Mouse (Mus musculus) cerebellum, postnatal 36 days (tissue): Measurements from ENCODE around the gene Polr2j.
"Not testable (repeated sequence)": the region's sequence is repeated elsewhere in the genome, so short reads cannot be mapped to it uniquely, and the experiment has no call there.

Source experiments
- DNase-seq, 2 experiments: peaks; one replicate each; pipeline ENCODE4 v3.0.0; 2021 to 2022; ENCODE audit warnings: mixed read lengths in 2 of 2

The Polr2j gene

GRCm38 (mm10) chr5:136108486-136108885 lies 7.9 kb upstream of the Polr2j start:
- DNase-seq = no peak

DNA sequence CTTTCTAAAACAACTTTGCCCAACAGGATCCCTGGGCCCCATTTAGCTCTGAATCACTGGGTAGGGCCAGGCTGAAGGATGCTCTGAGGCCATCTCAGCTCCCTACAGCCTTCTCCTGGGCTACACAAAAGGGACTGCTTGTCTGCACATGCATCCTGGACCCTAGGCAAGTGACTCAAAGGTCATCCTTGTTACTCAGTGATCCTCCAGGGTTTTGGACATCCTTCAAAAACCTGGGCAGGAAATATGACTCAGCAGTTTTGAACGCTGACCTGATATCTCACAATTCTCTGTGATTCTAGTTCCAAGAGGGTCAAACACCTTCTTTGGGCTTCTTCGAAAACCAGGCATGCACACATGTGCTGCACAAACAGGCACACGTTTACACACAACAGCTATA lies 7.4 kb upstream of the Polr2j start:
- DNase-seq = no peak

GRCm38 (mm10) chr5:136113546-136113945 lies 2.9 kb upstream of the Polr2j start:
- DNase-seq = not testable (repeated sequence)

DNA sequence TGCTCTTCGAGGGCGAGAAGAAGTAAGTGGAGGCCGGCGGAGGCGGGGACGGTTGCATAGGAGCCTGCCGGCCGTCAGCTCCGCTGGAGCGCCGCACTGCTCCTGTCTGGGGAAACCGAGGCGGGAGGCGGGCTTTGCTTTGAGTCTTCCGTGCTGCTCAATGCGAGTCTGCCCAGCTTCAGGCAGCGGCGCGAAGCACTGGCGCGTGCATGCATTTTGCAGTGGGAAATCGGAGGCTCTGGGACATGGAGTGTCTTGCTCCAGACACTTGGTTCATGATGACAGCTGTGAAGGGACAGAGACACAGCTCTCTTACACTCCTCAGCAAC lies 317 bp downstream of the Polr2j start:
- DNase-seq = no peak

- DNase-seq = no peak
Observed at GRCm38 (mm10) chr5:136122165-136122564, 5.7 kb downstream of the Polr2j start.

GRCm38 (mm10) chr5:136135571-136136291 lies 19.3 kb downstream of the Polr2j start, which contains the start of the genes Lrwd1 and Alkbh4:
Gene Lrwd1 (minus strand): TSS chr5:136136074.
Gene Alkbh4 (plus strand): TSS chr5:136136146.
- DNase-seq = peak; percentile 96

- no peak for DNase-seq
Observed at GRCm38 (mm10) chr5:136136292-136136990, 20.0 kb downstream of the Polr2j start.

DNA sequence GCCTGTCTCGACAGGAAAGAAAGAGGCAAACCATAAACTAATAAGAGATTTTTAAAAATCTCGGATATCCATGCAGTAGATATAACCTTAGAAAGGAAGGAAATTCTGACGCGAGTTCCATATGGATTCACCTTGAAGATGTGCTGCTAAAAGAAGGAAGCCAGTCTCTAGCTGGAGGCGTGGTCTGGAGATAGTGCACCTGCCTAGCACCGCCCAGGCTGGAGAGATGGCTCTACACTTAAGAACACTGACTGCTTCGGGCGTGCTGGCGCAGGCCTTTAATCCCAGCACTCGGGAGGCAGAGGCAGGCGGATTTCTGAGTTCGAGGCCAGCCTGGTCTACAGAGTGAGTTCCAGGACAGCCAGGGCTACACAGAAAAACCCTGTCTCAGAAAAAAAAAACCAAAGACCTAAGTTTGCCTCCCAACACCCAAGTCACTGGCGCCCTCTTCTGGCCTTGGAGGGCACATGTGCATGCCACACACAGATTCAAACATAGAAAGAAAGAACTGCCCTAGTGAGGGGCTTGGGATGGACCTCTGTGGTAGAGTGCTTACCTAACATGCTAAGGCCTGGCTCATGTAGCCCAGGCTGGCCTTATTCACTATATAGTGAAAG lies 21.3 kb downstream of the Polr2j start:
- DNase-seq = peak; percentile 44 to 47

- DNase-seq = no peak
Observed at GRCm38 (mm10) chr5:136139393-136139792, 23.0 kb downstream of the Polr2j start.

DNA sequence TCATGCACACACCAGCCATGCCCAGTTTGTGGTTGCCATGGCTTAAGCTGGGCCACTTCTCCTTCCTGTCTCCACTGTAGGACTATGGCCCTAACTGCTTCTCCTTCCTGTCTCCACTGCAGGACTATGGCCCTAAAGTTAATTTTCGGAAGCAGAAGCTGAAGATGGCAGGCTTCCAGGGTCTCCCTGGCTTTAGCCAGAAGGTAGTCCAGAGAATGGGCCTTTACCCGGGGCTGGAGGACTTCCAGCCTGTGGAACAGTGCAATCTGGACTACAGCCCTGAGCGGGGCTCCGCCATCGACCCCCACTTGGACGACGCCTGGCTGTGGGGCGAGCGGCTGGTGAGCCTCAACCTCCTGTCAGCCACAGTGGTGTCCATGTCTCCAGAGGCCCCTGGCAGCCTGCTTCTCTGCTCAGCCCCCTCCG lies 23.6 kb downstream of the Polr2j start:
- DNase-seq = peak; percentile 36 to 39

DNA sequence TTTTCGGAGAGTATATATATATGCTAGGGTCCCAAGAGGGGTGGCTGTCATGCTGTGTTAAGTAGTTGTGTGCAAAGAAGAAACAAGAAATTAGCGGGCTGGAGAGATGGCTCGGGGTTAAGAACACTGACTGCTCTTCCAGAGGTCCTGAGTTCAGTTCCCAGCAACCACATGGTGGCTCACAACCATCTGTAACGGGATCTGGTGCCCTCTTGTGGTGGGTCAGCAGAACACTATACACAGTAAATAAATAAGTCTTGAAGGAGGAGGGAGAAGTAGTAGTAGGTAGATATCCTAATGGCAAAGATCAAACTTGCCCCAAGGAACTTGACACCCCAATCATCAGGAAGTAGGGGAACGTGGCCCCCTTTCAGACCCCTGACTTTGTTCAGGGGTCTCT lies 26.3 kb downstream of the Polr2j start:
- DNase-seq = no peak

GRCm38 (mm10) chr5:136143161-136143755 lies 26.8 kb downstream of the Polr2j start:
- no peak for DNase-seq

DNA sequence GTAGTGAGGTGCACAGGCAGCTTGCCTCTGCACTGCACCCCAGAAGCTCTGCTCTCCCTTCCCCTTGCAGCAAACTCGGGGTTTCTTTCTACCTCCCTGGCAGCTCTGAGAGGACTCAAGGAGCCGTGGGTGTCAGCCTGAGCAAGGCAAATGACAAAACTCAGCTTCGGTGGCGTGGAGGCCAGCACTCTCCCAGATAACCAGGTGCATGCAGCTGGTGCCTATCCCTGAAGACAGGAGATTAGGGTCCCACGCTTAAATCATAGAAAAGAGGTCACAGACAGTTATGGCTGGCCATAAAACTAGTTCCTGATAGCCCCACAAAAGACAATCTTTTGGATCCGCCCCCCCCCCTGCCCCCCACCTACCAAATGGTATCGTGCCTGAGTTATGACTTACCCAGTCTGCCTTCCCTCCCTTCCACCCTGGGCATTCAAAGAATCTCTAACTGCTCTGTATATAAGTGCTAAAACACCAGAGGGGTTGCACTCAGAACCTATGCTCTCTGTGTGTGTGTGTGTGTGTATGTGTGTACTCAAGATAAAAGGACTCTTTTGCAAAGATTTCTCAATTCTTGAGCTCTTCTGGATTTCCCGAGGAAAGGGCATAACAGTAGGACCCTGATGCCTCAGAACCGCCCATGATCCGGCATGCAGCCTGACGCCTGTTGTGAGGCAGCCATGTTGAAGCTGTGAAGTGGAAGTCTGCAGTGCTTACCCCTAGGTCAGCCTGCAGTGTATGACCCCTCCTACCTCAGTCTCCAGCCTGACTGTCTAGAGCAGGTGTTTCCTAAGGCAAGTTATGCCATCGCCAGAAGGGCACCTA lies 28.4 kb downstream of the Polr2j start:
- no peak for DNase-seq

DNA sequence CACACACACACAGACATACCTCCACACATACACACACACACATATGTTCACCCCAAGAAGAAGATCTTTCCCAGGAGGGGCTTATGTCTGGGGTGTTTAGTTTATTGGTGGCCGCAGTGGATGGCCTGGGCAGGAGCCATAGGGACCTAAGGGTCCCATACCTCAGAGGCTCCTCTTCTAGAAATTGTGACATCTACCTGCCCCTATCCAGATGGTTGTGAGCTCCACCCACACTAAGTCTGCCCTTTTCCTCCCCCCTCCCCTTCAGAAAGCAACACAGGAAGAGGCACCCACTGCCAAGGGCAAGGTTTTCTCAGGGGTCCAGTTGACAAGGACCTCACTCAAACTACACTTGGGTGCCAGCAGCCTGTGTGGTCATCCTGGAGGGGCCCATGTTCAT lies 30.5 kb downstream of the Polr2j start:
- DNase-seq = no peak

GRCm38 (mm10) chr5:136147704-136148103 lies 31.3 kb downstream of the Polr2j start:
- DNase-seq = no peak

DNA sequence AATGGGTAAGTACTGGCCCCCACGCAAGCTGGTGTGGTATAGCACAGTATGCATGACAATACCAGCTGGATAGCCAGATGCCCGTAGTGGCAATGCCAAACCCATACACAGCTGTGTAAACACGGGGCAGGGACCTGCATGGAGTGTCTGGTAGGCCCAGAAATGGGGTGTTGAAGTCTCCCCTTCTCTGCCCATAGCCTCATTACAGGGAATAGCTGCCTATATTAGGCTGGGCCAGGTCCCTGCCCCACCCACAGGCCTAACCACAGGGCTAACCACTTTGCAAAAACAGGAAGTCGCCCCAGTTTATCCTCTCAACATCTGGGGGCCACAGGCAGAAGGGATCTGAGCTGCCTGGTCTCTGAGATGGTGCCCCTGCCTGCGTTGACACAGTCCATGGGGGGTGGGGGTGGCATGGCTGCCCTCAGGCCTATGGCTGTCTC lies 32.7 kb downstream of the Polr2j start:
- not testable (repeated sequence) for DNase-seq

DNA sequence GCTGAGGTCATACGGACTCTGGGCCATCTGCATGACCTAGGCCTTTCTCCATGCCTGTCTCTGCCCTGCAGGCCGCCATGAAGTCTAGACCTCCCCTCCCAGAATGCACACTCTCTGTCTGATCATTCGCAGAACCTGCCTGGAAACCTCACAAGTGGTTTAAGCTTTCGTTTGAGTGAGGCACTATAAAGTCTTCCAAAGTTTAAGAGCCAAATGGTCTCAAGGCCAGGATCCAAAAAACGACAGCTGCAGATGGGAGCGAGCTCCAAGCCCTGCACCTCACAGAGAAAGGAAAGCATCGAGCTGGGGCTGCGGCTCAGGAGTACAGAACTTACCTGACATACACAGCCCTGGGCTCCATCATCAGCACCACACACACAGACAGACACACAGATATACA lies 35.9 kb downstream of the Polr2j start:
- DNase-seq = no peak

- no peak for DNase-seq
Observed at GRCm38 (mm10) chr5:136155399-136155798, 39.0 kb downstream of the Polr2j start.

DNA sequence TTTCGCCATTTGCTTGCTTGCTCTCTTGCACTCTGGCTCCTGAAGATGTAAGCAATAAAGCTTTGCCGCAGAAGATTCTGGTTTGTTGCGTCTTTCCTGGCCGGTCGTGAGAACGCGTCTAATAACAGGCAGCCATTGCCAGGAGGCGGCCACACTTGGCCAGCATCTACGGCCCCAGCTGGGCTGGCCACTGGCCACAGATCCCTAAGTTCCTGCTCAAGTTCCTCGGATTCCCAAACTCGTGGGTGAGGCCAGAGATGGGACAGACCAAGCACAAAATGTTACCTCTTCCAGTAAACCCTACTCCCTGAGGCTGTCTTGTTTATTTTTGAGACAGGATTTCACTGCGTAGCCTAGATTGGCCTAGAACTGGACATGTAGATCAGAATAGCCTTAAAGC lies 43.7 kb downstream of the Polr2j start:
- DNase-seq = not testable (repeated sequence)

GRCm38 (mm10) chr5:136163807-136164474 lies 47.5 kb downstream of the Polr2j start:
- DNase-seq = peak; percentile 50 to 65

GRCm38 (mm10) chr5:136165246-136165645 lies 48.8 kb downstream of the Polr2j start:
- peak in 1 of 2 experiments; percentile 33 for DNase-seq

DNA sequence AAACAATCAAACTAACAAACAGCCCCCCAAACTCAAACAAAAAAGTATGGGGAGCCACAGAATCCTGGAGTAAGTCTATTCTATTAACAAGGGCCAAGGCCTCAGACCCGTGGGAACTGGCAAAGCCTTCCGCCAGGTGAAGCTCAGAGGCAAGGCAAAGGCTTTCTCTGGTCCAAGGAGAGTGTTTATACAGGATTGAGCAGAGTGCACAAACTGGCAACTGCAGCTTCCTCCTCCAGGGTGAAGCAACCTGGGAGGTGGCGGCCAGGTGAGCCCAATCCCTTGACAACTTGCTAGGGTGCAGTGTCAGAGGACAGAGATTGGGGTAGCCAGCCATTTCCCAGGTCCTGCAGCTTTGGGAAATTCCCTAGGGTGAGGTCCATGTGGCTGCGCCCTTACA lies 50.9 kb downstream of the Polr2j start:
- no peak for DNase-seq
